Mouse (Mus musculus) neural tube, embryonic 11.5 days (tissue): ENCODE measurements around the gene Aym1. TPM values are rescaled to one million over a fixed set of nuclear protein-coding genes. Genes with fewer than 3 reads are reported as not detected.
"Not testable (repeated sequence)": the region's sequence is repeated elsewhere in the genome, so short reads cannot be mapped to it uniquely, and the experiment has no call there.

Experiments
- ATAC-seq: fragments of 200-750 bp; cut with Nextera tagmentation; 2 replicates; pipeline ENCODE4 v1.8.0; 2017; ENCODE audit warnings: moderate number of reproducible peaks, mild to moderate bottlenecking, moderate TSS enrichment, moderate library complexity; ENCODE audit not compliant: insufficient read depth, low FRiP score, low TSS enrichment
- DNase-seq: peaks from one replicate; pipeline ENCODE4 v3.0.0-alpha.2; 2015; ENCODE audit warnings: low spot score
- H3K27ac ChIP-seq: fragments of 300-500 bp; sonication (generic); 2 replicates; pipeline ENCODE4 v1.5.1; 2014; ENCODE audit warnings: low read depth, mild to moderate bottlenecking, low read length
- H3K27me3 ChIP-seq: fragments of 300-500 bp; sonication (generic); 2 replicates; pipeline ENCODE4 v1.6.1; 2014; ENCODE audit warnings: mild to moderate bottlenecking, low read length, mixed read lengths; ENCODE audit not compliant: control insufficient read depth, insufficient read depth
- H3K36me3 ChIP-seq: fragments of 300-500 bp; sonication (generic); 2 replicates; pipeline ENCODE4 v1.6.1; 2014; ENCODE audit warnings: mild to moderate bottlenecking, low read length, moderate library complexity, mixed read lengths; ENCODE audit not compliant: control insufficient read depth, insufficient read depth
- H3K4me1 ChIP-seq: fragments of 300-500 bp; sonication (generic); 2 replicates; pipeline ENCODE4 v1.6.1; 2014; ENCODE audit warnings: low read length, mixed read lengths; ENCODE audit not compliant: control insufficient read depth, insufficient read depth
- H3K4me2 ChIP-seq: fragments of 300-500 bp; sonication (generic); 2 replicates; pipeline ENCODE4 v1.6.1; 2014; ENCODE audit warnings: low read depth, mild to moderate bottlenecking, moderate library complexity
- H3K4me3 ChIP-seq: fragments of 300-500 bp; sonication (generic); 2 replicates; pipeline ENCODE4 v1.5.1; 2014; ENCODE audit warnings: low read depth, low read length
- H3K9ac ChIP-seq: fragments of 300-500 bp; sonication (generic); 2 replicates; pipeline ENCODE4 v1.6.1; 2014; ENCODE audit warnings: mild to moderate bottlenecking, low read length
- H3K9me3 ChIP-seq: fragments of 300-500 bp; sonication (generic); 2 replicates; pipeline ENCODE4 v1.6.1; 2016; ENCODE audit warnings: low read length; ENCODE audit not compliant: control insufficient read depth
- WGBS: fragments of 180-500 bp; shearing (Covaris S2); extraction: QIAGEN DNeasy Blood & Tissue Kit; methylation state at CpG from one replicate; pipeline ENCODE4 v1.1.7; 2014; 5-methylcytosine and 5-hydroxymethylcytosine counted together
- polyA plus RNA-seq: library from polyadenylated mRNA; unstranded; fragments of >200 nt; fragmentation: Nextera tagmentation; extraction: Ambion mirVana; gene quantifications from 2 replicates; pipeline ENCODE4 v1.2.1, GENCODE M21; 2014

The Aym1 gene
- polyA plus RNA-seq, 1 experiment from 2014 or later, result not detected

- Histone ChIP-seq H3K4me3 (no peak overlapping the region), H3K9me3 (no peaks in the 10 kb centered on the region), H3K27ac (no peak overlapping the region), H3K27me3 (0 out of 2 replicates have a peak, but pooled peaks cover 2% of the 10 kb centered on the region), H3K4me2 (no peak overlapping the region), H3K36me3 (no peaks in the 10 kb centered on the region), H3K4me1 (peaks cover 6% of the 10 kb centered on the region), H3K9ac (no peak overlapping the region)
- ATAC-seq, result no peak
- DNase-seq, result no peak
- 81% methylated on average over 9 of the region's 9 CpGs for WGBS
Observed at GRCm38 (mm10) chr5:113362258-113362996, 5.3 kb downstream of the Aym1 start.

- no peak overlapping the region for H3K9ac ChIP-seq
- H3K27ac ChIP-seq, result no peak overlapping the region
- DNase-seq (no peak), ATAC-seq (no peak)
- no peak overlapping the region for H3K4me3 ChIP-seq
- no peaks in the 10 kb centered on the region for H3K36me3 ChIP-seq
- H3K9me3 ChIP-seq, result no peaks in the 10 kb centered on the region
- 91% methylated on average over 8 of the region's 8 CpGs for WGBS
- no peak overlapping the region for H3K4me2 ChIP-seq
- peaks cover 6% of the 10 kb centered on the region for H3K4me1 ChIP-seq
- 0 out of 2 replicates have a peak, but pooled peaks cover 2% of the 10 kb centered on the region for H3K27me3 ChIP-seq
Observed at GRCm38 (mm10) chr5:113363177-113363576, 6.1 kb downstream of the Aym1 start.

GRCm38 (mm10) chr5:113365921-113366320 is 8.8 kb downstream of the Aym1 start:
- 2% methylated on average over 20 of the region's 20 CpGs for WGBS
- no peaks in the 10 kb centered on the region for H3K9me3 ChIP-seq
- H3K9ac ChIP-seq, result no peak overlapping the region

GRCm38 (mm10) chr5:113367726-113368125 is 10.6 kb downstream of the Aym1 start:
- not testable (repeated sequence) for H3K27ac ChIP-seq, H3K9me3 ChIP-seq, H3K4me3 ChIP-seq, H3K9ac ChIP-seq, ATAC-seq, H3K4me1 ChIP-seq, H3K36me3 ChIP-seq, H3K4me2 ChIP-seq, H3K27me3 ChIP-seq
- peak; percentile 7 for DNase-seq

More at GRCm38 (mm10) chr5:113365921-113366320, 8.8 kb downstream of the Aym1 start:
- Histone ChIP-seq H3K27me3 (0 out of 2 replicates have a peak, but pooled peaks cover 2% of the 10 kb centered on the region), H3K4me1 (no peaks in the 10 kb centered on the region), H3K4me2 (no peak overlapping the region; the same call in 1 of the 2 replicates), H3K4me3 (no peak overlapping the region), H3K27ac (no peak overlapping the region), H3K36me3 (no peaks in the 10 kb centered on the region)
- peak; percentile 81 for DNase-seq
- ATAC-seq, result no peak

DNA sequence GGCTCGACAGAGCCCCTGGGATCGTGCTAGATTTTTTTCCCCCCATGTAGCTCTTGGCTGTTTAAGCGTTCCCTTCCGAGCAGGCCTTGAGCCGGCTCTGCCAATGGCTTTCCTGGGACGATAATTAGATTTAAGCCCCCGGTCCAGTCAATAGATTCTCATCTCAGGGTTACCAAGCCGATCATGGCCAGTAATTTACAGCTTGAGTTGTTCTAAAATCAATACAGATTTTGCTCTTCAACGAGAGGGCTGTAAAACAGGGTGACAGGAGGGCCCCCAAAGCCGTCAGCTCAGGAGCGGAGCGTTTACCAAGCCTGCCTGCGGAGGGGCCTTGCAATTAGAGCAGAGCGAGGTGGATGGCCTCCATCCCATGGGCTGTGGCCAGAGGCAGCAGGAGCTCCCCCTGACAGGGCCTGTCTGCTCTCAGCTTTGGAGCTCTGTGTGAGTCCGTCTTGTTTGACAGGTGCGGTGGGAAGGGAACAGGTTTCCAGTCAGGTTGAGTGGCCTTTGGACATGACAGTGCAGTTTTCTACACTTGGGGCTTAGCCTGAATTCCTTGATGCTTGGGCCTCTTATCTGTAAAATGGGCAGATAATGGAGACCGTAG is 12.3 kb downstream of the Aym1 start:
- Histone ChIP-seq H3K4me1 (peaks cover 8% of the 10 kb centered on the region), H3K27ac (no peak overlapping the region), H3K27me3 (no peaks in the 10 kb centered on the region), H3K9me3 (no peaks in the 10 kb centered on the region), H3K36me3 (no peaks in the 10 kb centered on the region), H3K4me3 (no peak overlapping the region), H3K4me2 (no peak overlapping the region), H3K9ac (no peak overlapping the region)
- ATAC-seq (no peak), DNase-seq (peak; percentile 14)
- 77% methylated on average over 17 of the region's 17 CpGs for WGBS

DNA sequence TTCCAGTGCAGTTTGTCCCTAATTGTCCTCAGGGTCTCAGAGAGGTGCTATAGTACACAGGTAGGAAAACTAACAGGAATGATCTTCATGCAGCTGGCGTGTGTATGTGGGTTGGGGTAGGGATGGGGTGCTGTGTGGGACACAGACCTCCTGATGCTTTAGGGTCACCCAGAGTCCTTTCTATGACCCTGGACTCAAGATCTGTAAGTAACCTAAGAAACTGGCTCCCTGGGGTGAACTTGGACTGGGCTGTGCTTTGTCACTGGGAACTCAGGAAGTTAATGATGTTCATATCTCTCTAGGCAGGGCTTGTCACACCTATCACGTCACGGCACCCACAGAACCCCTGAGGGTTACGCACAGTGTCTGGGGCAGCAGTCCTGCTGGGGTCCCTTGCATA is 15.4 kb downstream of the Aym1 start:
- no peak overlapping the region for H3K27ac ChIP-seq
- WGBS, result 67% methylated on average over 4 of the region's 4 CpGs
- DNase-seq, result peak; percentile 9

DNA sequence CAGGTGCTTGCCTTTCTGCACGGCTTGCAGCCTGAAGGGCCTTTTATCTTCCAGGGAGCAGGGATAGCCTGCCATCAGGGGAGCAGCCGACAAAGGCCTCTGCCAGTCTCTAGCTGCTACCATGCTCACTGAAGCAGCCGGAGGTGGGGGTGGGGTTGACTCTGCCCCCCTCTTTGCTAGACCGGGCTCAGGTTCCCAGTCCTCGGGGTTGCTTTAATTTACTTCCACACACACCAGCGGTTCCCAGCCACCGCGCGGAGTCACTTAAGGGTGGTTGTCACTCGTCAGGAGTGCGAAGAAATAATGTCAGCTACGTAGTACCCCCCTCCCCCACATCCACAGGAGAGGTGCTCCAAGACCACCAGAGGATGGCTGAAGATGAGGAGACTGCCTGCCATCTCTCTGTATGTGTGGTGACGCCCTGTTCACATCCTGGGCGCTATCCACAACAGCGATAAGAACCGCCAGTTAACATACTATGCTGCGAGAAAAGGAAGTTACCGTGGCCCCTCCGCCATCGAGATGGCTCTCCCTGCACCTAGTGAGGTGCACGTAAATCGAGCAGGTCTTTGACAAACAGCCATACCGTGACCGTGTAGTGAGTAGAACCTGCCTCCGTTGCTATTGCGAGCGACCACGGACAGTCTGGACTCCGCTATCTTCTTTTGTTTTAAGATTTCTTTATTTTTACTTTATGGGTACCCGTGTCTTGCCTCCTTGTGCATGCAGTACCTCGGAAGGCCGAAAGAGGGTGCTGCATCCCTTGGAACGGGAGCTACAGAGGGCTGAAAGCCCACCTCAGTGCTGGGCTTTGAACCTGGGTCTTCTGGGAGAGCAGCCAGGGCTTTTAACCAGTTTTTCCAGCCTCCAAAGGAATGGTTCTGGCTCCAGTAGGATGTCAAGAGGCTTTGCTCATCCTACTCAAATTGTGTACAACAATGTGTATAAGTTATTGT is 16.2 kb downstream of the Aym1 start:
- WGBS, result 3% methylated on average over 33 of the region's 33 CpGs
- Histone ChIP-seq H3K27me3 (no peaks in the 10 kb centered on the region), H3K27ac (no peak overlapping the region), H3K36me3 (no peaks in the 10 kb centered on the region), H3K4me2 (peak overlapping the region; percentile 43), H3K9ac (peak overlapping the region; percentile 45), H3K9me3 (no peaks in the 10 kb centered on the region), H3K4me3 (peak overlapping the region; percentile 14; the same call in 1 of the 2 replicates), H3K4me1 (peaks cover 10% of the 10 kb centered on the region)
- DNase-seq (peak; percentile 87), ATAC-seq (no peak)

More for the DNA sequence above, 15.4 kb downstream of the Aym1 start:
- no peak overlapping the region for H3K9ac ChIP-seq
- H3K4me1 ChIP-seq, result peaks cover 10% of the 10 kb centered on the region
- ATAC-seq, result no peak
- H3K9me3 ChIP-seq, result no peaks in the 10 kb centered on the region
- peak overlapping the region; percentile 43; the same call in 1 of the 2 replicates for H3K4me2 ChIP-seq
- no peak overlapping the region for H3K4me3 ChIP-seq
- no peaks in the 10 kb centered on the region for H3K36me3 ChIP-seq
- no peaks in the 10 kb centered on the region for H3K27me3 ChIP-seq

- peaks cover 10% of the 10 kb centered on the region for H3K4me1 ChIP-seq
- DNase-seq (peak; percentile 16), ATAC-seq (no peak)
- no peaks in the 10 kb centered on the region for H3K27me3 ChIP-seq
- H3K9ac ChIP-seq, result no peak overlapping the region
- H3K4me2 ChIP-seq, result no peak overlapping the region
- WGBS, result 65% methylated on average over 10 of the region's 10 CpGs
- no peak overlapping the region for H3K27ac ChIP-seq
- no peak overlapping the region for H3K4me3 ChIP-seq
- H3K9me3 ChIP-seq, result no peaks in the 10 kb centered on the region
- no peaks in the 10 kb centered on the region for H3K36me3 ChIP-seq
Observed at GRCm38 (mm10) chr5:113374290-113374689, 17.2 kb downstream of the Aym1 start.
